Mouse (Mus musculus): Measurements from ENCODE around the gene Trnau1ap.
A peak's percentile ranks its signal among the peaks of the same experiment; 100 is the strongest.

The Trnau1ap gene

DNA sequence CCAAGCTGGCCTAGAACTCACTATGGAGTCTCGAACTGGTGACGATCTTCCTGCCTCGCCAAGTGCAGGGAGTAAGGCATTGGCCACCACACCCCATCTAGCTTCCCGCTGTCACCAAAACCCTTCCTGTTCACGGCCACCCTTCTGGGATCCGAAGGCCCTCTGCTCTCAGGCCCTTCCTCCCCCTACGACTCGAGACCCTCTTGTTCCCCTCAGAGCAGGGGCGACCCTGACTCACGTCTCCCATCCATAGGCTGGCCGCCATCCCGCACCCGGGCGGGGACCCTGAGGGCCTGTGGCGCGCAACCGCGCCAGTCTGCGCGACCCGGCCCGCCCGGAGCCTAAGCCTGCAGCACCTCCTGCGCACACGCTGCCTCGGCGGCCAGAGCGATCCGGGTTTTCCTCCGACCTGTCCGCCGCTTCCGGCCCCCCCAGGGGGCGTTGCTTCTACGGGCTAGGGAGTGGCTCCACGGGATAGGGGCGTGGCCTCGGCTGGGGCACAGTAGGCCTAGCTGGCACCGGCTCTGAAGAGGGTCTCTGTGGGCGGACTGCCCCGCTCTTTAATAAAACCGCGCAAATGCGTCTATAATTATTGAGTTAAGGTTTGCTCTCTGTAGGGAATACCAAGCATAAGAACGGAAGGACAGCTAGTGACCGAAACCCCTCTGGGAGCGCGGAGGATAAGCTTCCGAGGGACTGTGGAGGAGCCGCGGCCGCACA lies at the start of gene Trnau1ap:
TSS of gene Trnau1ap (minus strand) at position 424 of the 720 bp plus-strand sequence.
- DNase-seq (ENCODE audit: low read depth) = peak; percentile 92

DNA sequence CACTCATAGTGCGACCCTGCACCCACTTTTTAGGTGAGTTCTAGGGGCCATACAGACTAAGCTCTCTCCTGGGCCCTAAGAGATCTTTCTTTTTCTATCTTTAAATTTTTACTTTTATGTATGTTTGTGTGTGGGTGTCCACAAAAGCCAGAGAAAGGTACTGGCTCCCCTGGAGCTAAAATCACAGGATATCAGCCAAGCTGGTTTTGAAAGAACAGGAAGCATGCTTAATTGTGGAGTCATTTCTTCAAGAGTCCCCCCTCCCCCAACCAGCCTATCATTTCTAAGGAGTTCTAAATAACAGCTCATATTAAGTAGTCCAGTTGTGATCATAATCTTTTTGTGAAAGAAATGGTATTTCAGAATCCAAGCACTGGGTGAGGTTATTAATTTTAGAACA lies 44.5 kb upstream of the Trnau1ap start:
- no peak for DNase-seq (ENCODE audit: low read depth)

DNA sequence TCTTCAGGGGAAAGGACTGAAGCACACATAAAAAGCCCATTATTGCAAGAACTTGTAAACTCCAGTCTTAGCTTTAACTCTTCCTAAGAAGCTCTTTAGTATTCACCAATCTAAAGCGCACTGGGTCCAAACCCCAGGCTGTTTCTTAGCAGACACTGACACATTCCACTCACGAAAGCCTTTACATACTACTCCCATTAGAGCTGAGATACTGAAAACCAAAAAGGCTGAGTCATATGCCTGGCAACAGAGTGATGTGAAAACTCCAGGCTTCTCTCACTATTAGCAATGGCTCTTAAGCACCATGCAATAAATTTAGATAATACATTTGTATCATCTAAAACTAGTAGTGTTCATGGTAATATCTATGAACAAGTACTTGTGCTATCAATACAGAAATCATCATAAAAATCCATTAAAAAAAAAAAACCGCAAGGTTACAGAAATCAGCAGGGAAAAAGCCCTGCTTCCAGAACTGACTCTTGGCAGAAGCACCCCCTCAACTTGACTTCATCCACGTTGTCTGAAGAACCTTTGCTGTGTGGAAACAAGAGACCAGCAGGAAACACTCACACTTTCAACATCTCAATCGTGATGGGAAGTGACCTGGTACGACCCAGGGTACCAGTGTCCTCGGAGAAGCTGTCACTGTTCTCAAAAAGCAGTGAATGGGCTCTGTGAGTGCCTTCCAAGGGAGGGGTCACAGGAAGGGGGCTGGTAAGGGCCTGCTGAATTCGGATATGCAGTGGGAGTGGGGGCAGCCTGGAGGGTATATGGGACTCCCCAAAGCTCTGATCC lies 40.8 kb upstream of the Trnau1ap start:
- DNase-seq (ENCODE audit: low read depth) = no peak

DNA sequence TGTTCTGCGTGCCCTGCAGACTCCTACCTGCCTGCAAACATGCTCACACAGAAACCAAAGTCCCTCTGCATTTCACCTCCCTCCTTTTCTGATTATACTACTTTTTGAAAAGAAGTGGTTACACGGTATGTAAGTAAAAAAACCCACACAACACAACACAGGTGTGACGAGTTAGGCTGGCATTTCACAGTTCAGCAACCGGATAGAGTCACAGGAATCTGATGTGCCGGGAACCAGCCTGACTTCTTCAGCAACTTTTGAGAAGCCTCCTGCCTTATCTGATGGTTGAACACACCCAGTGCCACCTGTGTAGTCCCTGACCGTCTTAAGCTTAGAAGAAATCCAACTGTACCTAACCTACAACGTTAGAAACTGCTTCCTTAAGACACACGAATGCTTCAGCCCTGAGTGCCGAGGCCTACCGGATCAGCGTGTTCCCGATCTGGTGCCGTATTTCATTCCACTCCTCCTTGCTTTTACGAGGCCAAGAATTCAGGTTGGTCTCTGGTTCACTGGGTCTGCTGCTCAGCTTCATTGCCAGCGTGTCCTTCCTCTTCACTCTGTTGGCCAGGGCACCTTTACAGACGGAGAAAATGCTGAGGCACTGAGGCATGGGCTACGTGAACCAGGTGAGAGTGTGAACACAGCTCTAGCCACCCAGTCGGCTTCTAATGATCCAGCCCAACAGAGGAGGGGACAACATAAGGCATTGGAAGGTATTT lies 38.3 kb upstream of the Trnau1ap start:
- DNase-seq (ENCODE audit: low read depth) = no peak

DNA sequence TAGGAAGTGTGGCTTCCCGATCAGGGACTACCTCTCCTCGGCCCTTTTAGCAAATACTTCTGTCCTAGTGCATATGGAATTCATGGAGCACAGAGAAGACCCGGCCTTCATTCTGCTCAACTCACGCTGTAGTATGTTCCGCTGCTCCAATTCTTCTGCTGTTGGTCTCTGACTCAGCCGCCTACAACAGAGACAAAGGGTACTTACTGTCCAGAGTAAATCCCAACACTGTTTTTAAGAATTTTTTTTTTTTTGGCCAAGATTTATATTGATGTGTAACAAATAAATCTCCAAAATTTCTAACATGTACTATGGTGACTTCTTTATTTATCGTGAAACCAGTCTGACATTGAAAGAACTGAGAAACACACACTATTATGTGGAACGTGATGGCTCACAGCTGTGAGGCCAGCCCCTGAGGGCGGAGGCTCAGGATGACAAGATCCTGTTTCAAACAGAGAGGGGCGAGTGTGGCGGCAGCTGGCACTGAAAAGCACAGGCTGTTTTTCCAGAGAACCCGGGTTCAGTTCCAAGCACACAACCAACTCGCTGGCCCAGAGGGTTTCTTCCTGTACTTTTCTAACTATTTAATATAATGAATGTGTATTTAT lies 36.2 kb upstream of the Trnau1ap start:
- no peak for DNase-seq (ENCODE audit: low read depth)

DNA sequence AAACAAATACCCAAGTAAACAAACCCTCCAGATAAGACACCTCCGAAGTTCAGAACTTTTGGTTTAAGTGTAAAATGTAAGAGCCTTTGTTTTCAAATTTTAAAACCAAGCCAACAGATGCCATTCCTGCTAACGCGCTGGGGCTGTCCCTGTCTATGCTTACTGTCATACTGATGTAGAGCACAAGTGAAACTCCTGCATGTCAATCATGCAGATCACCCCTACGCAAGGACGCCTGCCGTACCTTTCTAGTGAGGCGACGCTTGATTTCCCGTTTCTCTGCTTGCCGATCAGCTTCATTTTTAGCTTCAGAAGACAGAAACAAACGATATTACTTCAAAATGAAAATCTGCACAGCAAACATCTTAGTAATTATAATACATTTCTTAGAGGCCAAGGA lies 34.1 kb upstream of the Trnau1ap start:
- no peak for DNase-seq (ENCODE audit: low read depth)

DNA sequence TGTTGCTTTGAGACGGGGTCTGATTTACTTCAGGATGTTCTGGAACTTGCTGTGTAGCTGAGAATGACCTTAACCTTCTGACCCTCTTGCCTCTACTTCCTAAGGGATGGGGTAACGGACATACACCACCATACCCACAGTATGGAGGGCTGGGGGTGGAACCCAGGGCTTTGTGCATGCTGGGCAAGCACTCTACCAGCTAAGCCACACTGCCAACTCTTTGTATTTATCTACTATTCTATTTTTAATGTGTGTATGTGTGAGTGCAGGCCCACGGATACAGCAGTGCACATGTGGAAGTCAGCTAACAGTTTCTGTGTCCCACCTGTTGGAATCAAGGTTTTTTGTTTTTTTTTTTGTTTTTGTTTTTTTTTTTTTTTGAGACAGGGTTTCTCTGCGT lies 30.2 kb upstream of the Trnau1ap start:
- no peak for DNase-seq (ENCODE audit: low read depth)

DNA sequence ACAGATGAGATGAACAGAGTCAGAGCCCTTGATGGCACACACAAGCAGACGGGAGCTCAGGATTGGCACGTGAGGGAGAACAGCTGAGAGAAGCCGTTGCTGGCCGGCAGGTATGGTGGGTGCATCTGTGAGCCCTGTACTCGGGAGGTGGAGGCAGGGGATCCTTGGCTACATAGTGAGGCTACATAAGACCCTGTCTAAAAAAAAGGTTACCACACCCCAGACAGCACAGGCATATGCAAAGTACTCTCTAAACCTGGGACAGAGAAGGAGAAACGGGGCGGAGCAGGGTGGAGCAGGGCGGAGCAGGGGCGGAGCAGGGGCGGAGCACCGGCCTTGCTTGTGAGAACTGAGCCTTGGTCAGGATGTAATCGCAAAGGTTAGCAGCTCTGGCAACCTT lies 26.8 kb upstream of the Trnau1ap start:
- DNase-seq (ENCODE audit: low read depth) = peak; percentile 58

DNA sequence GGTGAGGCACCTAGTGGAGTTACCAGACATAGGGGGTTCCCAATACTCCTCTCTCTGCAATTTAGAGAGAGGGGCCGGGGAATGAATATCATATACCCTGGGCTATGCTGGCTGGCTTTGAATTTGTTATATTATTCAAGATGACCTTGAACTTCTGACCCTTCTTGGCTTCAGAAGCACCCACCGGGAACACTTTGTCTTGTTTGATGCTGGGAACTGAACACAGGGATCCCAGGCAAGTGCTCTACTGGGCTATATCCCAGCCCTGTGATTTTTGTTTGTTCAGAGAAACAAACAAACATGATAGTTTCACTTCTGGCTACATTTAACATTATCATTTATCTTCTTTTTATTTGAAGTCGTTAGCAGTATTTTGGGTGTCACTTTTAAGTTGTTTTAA lies 26.1 kb upstream of the Trnau1ap start:
- no peak for DNase-seq (ENCODE audit: low read depth)

DNA sequence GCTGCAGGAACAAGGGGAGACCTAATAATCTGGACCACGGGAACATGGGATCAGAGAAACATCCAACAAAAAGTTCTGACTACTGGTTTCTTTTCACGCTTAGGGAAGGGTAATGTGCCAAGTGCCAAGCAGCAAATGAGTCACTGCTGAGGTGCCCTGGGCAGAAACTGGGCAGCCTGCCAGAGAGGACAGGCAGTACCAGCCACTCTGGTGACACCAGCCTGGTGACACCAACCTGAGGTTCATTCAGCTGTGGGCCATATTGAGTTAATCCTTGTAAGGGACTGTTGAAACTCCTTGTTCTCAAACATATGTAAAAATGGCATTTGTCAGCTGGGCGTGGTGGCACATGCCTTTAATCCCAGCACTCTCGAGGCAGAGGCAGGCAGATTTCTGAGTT lies 25.2 kb upstream of the Trnau1ap start:
- DNase-seq (ENCODE audit: low read depth) = no peak

DNA sequence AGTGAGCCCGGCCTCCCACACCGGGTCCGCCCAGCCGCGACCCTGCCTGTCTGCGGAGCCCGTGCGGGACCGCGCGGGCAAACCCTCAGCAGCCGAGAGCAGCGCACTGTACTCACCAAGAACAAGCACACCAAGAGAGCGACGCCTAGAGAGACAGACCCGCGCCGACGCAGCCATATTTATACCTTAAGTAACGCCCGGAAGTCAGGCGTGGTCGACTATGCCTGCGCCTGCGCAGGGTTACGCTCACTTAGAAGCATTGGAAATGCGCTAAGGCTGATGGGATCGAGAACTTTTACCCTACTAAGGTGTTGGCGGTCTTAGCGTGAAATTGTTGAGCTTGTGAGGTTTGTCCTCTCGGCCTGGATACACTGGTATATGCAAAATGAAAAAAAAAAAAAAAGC lies 24.1 kb upstream of the Trnau1ap start, which contains the start of gene Rcc1:
TSS of gene Rcc1 (minus strand) at position 125 of the 405 bp plus-strand sequence.
- DNase-seq (ENCODE audit: low read depth) = peak; percentile 94

DNA sequence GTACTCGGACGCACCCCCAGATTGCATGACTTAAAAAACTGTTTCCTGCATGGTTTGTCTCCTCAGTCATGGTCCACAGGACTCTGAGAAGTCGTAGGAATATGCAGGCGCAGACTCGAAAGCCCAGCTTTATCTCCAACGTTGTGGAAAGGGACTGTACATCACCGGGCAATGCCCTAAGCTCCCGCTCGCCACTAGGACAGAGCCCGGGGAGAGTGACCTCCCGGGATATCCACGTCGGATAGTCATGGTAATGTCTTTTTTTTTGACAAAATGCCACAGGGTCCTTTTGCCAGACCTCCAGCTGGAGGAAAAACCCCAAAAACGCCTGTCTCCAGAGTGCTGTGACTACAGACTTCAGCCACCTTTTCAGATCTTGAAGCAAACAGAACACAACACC lies 23.4 kb upstream of the Trnau1ap start:
- no peak for DNase-seq (ENCODE audit: low read depth)

DNA sequence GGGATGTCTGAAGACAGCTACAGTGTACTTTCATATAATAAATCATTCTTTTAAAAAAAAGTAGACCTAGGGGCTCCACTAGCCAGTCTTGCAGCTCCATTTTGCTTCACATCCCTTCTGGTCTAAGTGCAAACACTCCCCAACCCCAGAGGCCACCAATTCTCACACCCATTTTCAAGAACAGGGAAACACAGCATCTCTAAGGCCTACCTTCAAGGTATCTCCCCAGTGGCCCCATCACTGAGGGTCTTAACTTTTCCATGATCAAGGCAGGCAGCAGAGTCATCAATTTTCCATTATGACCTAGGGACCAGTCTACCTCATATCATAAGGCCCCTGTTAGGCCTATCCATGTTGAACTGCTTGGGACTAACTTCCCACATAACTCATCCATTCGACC lies 22.1 kb upstream of the Trnau1ap start:
- no peak for DNase-seq (ENCODE audit: low read depth)

DNA sequence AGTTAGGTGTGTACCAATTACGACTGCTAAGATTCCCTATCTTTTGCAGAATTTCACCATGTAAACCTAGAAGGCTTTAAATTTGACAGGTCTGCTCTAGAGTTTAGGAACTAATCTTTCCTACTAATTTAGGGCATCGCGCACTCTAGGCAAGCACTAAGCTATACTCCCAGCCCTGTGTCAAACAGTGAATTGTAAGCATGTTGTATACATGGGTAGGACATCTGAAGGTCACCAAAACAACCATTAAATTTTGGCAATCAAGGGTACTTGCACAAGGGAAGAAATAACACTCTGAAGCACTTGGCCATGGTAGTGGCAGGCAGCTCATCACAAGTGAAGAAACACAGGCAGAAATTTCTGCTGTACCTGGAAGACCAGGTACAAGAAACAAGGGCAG lies 21.5 kb upstream of the Trnau1ap start:
- DNase-seq (ENCODE audit: low read depth) = no peak

DNA sequence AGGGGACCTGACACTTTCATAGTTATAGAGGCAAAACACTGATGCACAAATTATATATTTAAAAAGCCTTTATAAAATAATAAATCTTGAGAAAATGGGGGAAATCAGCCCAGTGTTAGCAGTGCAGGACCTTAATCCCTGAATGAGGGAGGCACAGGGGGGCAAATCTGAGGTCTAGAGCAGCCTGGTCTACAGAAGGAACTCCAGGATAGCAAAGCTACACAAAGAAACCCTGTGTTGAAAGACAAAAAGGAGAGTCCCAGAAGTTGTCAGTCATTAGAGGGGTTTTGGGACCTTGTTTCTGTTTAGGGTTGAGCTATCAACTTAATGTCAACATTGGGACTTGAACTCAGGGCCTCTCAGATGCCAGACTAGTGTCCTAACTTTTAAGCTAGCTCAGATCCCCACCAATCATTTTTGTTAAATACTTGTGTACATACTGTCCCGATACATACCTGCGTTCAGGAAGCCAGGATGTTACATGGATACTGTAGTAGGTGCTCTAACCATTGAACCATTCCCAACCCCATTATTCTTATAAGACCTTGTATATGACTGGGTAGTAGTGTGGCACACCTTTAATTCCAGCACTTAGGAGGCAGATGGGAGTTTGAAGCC lies 20.9 kb upstream of the Trnau1ap start:
- no peak for DNase-seq (ENCODE audit: low read depth)

DNA sequence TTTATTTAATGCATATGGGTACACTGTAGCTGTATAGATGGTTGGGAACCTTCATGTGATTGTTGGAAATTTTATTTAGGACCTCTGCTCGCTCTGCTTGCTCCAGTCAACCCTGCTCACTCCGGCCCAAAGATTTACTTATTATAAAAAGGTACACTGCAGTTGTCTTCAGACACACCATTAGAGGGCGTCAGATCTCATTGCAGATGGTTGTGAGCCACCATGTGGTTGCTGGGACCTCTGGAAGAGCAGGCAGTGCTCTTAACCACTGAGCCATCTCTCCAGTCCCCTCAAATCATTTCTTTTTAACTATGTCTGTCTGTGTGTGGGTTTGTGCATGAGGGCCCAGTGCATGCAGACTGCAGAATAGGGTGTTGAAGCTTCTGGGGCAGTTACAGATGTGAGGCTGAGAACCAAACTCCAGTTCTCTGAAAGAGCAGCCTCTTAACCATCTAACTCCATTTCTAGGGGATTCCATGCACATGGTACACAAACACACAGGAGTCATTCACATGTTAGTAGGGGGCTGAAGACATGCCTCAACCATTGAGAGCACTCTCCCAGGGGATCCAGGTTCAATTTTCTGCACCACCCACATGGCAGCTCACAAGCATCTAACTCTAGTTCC lies 20.3 kb upstream of the Trnau1ap start:
- no peak for DNase-seq (ENCODE audit: low read depth)

DNA sequence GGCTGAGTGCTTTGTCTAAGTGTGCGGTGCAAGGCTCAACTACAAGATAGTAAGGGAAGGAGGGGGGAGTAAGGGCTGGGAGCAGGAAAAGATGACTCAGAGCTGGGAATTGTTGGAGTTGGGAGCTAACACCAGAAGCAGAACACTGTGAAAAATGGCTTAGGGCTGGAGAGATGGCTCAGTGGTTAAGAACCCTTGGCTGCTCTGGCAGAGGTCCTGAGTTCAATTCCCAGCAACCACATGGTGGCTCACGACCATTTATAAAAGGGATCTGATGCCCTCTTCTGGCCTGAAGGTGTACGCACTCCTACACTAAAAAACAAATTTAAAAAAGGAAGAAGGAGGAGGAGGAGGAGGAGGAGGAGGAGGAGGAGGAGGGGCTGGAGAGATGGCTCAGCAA lies 17.3 kb upstream of the Trnau1ap start:
- no peak for DNase-seq (ENCODE audit: low read depth)

DNA sequence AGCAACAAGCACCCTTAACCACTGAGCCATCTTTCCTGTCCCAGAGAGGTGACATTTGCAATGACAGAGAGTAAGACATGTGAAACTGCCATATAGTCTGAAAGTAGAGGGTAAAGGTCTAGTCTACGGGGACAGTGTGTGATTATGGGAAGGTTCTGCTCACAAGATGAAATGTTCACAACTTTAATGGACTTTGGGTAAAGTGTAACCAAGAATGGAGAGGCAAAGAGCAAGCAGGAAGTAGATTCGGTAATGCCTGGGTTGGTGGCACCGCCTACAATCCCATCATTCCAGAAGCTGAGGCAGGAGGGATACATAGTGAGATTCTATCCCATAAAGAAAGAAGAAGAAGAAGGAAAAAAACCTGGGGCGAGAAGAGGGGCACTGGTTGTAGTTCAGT lies 16.9 kb upstream of the Trnau1ap start:
- DNase-seq (ENCODE audit: low read depth) = no peak

DNA sequence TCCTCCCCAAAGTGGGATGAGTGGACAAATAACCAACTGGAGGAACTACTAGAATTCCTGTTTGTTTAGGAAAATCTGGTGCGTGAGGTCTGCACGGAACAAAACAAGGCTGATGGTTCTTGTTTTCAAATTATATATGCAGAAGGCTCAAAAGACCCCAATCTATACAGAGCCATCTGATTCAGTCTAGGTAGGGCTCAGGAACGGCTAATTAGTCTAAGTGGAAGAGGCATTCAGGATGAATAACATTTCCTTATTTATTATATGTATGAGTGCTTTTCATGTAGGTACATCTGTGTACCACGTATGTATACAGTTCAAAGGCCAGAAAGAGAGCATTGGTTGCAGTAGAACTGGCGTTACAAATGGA lies 16.5 kb upstream of the Trnau1ap start:
- DNase-seq (ENCODE audit: low read depth) = no peak

DNA sequence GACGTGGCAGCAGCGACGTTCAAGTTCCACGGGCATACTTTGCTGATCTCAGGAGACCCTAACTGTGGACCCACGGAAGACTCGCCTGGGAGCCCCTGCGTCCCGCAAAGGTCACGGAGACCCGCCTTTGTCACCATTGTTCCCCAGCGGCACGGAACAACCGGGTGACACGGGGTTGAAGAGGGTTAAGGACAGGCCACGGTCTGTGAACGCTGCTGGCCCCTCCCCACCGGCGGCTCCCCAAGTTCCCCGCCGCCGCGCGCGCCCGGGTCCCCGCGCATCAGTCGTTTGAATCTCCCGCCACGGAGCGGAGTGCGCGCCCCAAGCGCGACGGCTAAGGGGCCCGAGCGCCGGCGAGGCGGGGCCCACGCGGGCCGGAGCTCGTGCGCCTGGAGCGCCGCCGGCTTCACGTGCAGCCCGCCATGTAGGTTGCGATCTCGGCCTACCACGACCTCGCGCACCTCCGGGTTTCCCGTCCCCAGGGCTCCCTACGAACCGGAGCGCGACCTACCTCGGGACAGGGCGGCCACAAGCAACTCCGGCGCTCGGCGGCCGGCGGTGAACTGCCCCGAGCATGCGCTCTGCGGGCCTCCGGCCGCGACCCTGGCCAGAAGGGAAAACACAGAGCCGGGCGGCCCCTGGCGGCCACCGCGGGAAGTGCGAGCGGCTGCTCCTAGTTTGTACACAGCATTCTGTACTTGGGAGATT lies 16.0 kb upstream of the Trnau1ap start:
- peak; percentile 81 for DNase-seq (ENCODE audit: low read depth)

Measured in c-Kit-positive CD71-negative TER-119-negative erythroid progenitor cells, embryonic 14.5 days (primary cell).